Mouse (Mus musculus) thymus, postnatal 14 days (tissue): ENCODE data around the gene Vps13a.
"Not testable (repeated sequence)": the region's sequence is repeated elsewhere in the genome, so short reads cannot be mapped to it uniquely, and the experiment has no call there.

Source experiments
- DNase-seq: peaks from one replicate; pipeline ENCODE4 v3.0.0; 2021

Vps13a gene

DNA sequence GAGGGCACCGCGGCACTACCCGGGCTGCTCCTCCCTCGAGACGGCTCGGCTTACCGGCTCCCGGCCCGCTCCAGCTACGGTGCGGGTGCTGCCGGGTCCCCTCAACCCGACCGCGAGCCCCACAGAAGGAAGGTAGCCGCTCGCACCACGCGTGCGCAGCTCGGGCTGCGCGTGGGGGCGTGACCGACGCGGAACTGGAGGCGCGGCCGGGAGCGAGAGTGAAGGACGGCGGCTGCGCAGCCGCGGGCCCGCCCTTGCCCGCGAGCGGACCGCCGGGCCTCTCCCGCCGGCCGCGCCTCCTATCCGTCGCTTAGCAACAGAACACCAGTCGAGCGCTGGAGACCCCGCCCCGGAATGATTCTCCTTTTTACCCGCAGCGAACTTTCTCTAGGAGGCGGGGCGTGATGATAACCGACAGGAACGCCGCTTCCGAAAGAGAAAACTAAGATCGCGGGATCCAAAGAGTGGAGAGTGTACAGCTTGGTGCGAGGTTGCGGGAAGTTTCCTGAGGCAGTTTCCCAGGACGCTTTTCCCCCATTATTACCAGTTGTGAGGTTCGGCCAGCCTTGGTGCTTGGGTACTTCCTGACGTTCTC is at the start of gene Vps13a:
Gene Vps13a (minus strand): TSS at position 144 of the 595 bp plus-strand sequence.
- DNase-seq = peak; percentile 95

DNA sequence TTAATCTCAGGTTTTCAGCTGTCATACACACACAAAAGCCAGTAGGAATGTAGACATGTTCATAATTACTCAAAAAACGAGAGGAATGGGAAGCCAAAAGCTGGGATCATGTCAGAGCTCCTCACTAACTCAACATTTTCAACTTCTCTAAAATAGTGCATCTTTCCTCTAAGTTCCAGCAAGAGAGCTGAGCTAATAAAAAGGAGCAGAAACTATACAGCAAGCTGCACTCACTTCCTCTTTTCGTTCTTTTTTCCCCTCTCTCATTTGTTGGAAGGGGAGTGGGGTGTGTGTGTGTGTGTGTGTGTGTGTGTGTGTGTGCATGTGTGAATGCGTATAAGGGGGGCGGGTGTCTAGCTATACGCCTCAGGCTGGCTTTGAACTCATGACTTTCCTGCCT is 46.9 kb upstream of the Vps13a start:
- DNase-seq = no peak

DNA sequence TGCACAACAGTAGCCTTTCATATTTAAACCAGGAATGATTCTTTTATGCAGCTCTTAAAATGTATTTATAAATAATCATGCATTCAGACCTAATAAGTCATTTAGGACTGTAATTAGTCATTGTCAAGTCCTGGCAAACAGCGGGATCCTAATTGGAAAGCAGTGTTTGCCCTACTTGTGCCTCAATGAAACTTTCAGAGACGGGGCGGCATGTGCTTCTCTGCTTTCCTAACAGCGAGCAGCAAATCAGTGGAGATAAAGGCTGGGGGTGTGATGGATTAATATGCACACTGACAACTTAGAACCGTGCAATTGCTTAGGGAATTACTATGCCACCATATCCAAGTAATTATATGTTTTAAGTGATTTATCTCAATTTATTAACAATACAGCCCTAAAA is 44.5 kb upstream of the Vps13a start:
- DNase-seq = no peak

DNA sequence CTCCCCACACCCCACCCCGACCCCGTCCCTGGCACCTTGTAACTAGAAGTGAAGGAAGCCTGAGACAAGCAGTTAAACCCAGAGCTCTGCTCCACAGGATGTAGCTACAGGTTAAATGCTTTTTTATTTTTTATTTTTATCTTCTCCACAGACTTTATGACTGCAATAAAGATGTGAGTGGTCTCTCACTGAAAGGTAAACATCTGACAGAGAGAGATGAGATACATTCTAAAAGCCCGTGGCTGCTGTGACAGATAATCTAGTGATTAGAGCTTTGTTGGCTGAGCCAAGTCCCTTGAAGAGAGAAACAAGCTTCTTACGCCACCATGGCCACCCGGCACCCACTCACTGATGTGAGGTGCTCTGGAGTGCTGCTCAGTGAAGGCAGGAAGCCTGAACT is 34.1 kb upstream of the Vps13a start:
- no peak for DNase-seq

DNA sequence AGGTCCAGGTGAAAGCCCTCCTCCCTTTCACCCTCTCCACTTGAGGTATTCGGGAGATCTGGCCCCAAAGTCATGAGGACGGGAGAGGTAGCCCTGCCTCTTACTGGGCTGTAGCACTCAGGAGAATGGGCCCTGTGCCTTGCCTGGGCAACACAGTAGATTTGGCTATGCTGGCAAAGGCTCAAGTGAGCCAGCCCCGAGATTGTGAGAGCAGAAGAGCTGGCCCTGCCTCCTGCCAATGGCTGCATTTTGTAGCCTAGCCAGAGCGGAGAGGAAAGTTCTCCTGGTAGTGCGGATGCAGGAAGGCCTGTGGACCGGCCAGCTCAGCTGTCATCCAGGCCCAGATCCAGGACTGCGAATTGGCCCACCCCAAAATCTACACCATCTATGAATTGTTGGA is 32.6 kb upstream of the Vps13a start:
- no peak for DNase-seq

DNA sequence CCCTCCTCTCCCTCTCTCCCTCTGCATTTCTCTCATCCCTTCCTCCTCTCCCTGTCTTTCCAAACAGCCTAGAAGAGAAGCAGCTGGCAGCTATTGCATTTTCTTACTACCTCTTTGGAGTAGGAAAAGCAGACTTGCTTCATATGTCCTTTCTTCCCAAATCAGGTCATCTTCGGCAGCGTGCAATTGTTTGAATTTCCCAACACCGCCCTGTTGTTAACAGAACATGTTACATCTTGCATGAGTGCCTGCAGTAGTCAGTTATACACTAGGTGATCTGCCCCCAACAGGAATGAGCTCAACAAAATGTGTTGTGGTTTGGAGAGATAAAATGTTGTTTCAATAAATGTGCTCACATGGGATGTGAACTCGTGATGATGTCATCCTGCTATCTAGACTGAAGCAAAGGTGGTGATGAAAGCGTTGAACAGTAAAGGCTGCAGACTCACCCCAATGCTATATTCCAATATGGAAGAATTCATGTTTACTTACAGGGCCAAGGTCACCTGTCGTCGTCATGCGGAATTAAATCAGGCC is 31.4 kb upstream of the Vps13a start:
- DNase-seq = no peak

DNA sequence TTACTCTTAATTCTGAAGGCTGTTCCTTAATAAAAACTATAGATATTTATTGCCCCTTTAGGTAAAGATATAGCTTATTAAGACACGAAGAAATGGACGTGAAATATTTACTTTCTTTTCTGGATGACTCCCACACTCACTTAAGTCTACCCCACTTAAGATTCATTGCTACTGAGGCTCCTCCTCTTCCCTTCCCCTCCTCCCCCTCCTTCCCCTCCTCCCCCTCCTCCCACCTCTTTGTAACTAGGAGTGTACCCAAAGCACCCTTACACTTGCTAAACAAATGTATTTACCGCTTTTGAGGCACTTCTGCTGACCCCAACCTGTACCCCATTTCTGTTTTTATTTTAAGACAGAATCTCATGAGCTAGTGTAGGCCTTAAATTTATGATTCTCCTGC is 24.4 kb upstream of the Vps13a start:
- no peak for DNase-seq

DNA sequence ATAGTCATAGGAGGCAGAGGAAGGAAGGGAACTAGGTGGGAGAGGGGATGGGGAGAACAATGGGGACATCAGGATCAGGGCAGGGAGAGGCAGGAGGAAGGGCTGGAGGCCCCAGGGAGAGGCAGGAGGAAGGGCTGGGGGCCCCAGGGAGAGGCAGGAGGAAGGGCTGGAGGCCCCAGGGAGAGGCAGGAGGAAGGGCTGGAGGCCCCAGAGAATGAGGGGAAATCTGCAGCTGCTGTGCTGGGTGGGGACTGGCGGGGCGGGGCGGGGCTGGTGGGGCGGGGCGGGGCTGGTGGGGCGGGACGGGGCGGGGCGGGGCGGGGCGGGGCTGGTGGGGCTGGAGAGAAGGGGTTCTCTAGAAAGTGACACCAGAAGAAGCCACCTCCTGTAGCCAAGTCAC is 23.8 kb upstream of the Vps13a start:
- DNase-seq = no peak

DNA sequence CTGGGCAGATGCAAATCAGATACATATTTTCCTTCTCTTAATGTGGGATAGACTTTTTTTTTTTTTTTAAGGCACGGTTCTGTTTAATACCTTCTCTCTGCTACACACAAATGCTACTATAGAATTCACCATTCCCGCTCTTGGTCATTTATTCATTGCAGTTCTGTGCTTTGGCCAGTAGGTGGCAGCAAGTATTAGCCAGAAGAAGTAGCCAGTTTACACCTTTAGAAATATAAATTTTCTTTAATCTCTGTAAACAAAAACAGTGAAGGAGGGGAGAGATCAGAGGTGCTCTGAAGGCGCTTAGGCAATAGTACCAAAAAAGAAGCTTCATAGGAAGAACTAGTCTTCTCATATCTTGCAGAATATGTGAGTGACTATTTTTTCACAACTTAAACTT is 22.0 kb upstream of the Vps13a start:
- DNase-seq = peak; percentile 48

DNA sequence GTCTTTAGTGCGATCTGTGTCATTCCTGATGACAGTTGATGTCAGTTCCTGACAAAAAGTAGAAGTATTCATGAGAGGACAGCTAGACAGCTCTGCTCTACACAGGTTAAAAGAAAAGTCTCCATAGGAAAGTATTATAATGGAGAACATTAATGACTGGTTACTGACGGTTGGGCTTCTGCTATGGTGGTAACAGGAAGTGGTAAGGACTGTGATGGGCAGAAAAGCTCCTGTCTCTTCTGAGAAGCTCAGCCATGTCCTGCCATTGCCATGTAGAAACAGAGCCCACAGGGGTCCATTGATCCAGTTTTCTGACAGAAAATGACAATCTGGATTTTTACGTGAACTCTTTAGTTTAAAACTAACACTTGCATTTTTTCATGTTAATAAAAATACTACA is 21.4 kb upstream of the Vps13a start:
- no peak for DNase-seq

DNA sequence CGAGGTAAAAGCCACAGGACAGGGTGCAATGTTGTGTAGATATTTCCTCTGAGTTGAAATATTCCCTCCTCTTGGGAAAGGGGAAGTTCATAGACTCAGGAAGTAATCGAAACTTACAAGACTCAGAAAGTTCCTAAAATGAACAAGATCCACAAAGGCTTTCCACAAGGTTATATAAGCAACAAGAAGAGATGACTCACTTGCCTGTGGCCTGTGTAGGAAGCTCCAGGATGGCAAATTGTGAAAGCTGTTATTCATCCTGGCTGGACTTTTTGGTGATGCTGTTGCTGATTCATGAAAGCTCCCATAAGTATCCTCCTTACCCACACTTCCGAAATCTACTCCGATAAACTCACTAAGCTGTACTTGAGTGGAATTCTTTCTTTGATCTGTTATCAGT is 17.2 kb upstream of the Vps13a start:
- no peak for DNase-seq

DNA sequence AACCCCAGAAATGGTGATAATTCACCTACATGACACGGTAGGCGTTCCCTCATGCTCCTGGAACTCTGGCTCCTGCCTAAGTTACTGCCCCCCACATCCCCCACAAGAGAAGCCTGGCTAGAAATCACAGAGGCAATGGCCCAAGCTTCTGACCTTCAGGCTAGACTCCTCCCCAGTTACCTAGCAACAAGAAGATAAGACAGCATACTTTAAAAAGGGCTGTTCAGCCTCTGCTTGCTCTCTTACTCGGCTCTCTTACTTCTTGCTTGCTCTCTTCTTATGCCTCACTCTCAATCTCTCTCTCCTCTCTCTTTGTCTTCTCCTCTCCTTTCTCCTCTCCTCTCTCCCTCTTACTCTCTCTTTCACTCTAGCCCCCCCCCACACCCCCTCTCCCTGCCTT is 13.8 kb upstream of the Vps13a start:
- DNase-seq = not testable (repeated sequence)

DNA sequence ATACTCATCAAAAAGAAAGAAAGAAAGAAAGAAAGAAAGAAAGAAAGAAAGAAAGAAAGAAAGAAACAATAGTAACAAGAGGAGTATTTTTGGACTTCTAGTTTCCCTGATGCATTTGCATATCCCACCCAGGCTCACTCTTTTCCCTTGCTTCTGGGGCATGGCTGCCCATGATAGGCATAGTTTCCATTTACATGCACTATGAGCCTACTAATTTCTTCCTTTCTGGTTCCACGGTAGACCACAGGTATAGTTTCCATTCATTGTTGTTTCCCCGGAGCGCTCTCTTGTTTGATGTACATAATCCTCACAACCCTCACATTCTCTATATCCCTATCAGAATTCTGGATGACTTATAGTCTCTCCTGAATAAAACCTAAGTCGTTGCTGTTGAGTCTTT is 9.2 kb upstream of the Vps13a start:
- no peak for DNase-seq

DNA sequence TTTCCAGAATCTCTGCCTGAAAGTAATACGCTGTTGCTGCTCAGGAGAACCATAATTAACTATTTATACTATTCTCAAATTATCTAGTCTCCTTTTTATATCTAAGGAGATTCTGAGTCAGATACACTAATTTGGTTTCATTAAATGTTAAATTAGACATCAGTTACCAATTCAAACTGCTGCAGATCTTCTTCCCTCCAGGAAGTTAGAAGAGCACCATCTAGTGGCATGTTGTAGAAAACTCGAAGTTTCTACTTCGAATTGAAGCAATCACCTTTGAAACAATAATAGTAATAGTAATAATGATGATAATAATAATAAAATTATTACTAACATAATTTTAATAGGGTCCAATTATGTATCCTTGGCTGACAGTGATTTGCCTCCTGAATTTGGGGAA is 4.1 kb upstream of the Vps13a start:
- no peak for DNase-seq

DNA sequence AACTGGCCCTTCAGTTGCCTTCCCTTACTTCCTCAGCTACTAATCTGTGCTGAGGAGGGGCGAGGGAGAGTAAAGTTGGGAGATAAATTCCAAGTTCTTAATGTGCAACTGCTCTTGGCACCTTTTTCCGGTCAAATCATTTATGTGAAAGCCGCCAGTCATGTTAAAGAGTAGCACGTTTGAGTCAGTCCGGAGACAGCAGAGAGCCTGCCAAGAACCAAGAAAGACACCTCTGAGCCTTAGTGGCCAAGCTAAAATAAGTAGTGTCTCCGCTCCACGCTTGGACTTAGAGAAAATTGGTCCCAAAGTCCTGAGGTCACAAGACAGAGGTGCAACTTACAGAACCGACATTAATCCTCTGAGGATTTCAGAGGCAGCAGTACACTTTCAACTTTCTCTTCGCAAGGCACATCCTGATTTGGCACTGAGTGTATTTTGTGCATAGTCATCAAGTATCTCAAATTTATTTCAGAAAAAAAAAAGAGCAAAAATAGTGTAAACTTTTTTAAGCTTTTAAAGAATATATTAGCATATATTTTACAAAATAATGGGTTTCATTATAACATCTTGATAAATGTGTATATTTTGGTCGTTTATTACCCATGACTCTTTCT is 780 bp upstream of the Vps13a start:
- DNase-seq = no peak

DNA sequence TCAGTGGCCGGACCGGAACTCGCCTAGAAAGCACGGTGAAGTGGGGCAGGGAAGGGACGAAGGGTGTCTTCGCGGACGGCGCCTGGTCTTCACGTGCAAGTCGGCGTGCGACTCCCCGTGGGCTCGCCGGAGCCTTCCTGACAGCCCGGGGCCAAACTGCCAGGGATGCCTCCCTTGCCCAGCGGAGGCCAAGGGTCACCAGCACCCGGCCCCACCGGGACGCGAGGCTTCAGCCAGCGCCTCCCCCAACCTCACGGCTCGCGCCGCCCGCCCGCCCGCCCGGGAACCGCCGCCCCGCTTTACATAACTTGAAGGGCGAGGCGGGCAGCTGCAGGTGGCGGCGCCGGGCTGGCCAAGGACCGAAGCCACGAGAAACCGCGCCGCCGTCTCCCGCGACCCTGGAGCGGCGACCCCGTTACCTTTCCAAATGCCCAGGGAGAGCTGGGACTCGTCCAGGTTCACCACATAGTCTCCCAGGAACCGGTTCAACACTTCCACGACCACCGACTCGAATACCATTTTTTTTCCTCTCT is 416 bp downstream of the Vps13a start:
- no peak for DNase-seq

DNA sequence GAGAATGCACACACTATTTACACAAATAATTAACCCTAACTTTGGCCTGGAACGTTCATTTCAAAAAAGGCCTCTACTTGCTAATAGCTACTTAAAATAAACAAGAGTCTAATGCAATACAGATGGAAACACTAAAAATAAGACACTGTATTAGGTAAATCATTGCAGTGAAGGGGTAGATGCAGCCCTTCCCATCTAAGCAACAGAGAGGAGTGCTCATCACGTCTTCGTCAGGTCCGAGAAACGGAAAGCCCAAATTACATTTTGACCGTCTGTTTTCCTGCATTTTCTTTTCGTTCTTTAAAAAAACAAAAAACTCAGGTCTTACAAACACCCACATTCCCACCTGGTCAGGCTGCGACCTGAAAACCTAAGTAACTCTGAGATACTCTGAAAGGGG is 947 bp downstream of the Vps13a start:
- no peak for DNase-seq

DNA sequence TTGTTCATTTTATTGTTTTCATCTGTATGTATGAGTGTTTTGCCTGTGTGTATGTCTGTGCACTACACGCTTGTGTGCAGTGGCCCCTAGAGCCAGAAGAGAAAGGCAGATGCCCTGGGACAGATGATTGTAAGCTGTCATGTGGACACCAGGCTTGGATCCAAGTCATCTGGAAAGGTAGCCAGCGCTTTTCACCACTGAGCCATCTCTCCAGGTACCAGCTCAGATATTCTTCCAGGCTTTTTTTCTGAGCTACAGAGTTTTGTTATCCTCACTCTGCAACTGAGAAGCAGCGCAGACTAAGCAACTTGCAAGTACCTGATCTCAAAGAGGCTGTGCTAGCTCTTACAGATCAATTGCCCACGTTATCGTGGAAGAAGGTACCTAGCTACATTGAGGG is 1.5 kb downstream of the Vps13a start:
- no peak for DNase-seq

DNA sequence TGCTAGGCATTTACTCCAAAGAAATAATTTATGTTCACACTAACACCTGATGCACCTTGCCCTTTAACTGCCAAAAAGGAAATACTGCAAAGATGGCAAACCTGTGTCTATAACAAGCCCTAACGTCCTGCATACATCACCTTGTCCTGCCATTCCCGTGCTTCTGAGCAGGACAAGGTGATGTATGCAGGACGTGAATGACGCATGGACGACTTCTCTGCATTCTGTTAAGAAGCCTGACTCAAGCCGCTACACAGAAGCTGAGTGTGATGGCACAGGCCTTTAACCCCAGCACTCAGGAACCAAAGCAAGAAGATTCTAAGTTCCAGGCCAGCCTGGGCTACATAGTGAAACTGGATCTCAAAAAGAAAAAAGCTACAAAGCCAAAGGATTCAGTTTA is 2.2 kb downstream of the Vps13a start:
- DNase-seq = no peak

DNA sequence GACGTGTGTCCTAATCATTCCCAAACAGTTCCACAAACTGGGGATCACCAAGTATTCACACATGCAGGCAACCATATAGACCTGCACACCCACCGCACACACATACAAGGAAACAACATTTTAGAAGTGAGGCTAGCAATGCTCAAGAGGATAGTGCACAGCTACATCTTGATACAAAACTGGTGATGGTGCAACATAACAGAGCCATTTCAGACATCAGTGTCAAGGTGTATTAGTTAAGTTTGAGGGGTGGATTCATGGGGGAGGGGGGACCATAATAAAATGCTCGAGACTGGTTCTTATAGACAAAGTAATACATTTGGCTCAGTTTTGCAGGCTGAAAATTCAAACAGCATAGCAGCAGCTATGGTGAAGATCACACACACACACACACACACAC is 2.8 kb downstream of the Vps13a start:
- no peak for DNase-seq

DNA sequence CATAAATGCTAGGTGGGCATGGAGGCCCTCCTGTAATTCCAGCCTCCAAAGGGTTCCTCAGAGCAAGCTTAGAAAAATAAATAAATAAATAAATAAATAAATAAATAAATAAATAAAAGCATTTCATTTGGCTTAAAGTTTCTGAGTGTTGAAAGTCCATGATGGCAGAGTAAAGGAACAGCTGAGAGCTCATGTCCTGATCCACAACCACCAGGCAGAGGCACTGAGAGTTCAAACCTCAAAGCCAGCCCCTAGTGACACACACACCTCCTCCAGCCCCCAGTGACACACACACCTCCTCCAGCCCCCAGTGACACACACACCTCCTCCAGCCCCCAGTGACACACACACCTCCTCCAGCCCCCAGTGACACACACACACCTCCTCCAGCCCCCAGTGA is 3.3 kb downstream of the Vps13a start:
- DNase-seq = not testable (repeated sequence)

DNA sequence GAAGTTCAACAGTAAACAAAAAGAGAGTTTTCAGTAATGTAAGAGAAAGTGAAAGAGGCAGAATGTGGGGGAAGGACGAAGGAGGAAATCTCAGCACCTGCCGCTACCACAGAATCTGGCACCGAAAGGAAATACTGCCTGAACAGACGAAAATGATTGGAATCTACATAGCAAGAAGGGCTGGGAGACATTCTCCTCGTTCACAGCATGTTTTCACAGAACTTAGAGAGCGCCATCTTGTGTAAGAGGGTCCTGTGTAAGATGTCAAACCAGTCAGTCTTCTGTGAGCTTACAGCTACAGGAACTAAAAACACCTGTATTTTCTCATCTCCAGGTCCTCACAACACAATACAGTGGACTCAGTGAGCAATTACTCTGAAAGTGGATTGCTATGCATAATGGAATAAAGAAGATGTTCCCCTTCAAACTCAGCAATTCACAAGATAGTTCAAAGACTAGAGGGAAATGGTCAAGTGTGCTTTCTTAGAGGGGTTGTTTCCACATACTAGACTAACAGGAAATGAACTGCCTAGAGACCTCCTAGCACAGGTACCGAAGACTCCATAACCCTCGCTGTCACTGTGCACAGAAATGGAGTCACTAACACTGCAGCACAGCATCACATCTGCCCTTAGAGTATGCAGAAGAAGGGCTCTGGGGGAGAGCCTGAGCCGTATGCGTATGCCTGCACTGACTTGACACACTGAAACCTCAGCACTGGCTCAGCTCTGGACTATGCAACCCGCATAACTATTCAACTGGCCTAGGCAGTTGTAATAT is 7.3 kb downstream of the Vps13a start:
- peak; percentile 46 for DNase-seq

DNA sequence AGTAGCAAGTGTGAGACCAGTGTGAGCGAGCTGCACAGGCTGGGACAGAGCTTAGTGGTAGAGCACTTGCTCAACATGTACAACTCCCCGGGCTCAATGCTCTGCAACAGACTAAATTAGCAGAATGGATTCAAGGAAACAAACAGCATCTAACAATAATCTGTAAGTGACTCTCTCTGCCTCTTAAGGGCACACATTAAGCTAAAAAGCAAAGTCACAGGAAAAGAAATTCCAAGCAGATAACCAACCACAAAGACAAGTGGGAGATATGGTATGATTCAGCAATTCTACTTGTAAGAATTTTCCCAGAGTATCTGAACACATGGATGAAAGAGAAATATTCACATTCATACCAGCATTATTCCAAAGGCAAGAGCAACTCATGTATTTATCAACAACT is 13.3 kb downstream of the Vps13a start:
- DNase-seq = no peak

DNA sequence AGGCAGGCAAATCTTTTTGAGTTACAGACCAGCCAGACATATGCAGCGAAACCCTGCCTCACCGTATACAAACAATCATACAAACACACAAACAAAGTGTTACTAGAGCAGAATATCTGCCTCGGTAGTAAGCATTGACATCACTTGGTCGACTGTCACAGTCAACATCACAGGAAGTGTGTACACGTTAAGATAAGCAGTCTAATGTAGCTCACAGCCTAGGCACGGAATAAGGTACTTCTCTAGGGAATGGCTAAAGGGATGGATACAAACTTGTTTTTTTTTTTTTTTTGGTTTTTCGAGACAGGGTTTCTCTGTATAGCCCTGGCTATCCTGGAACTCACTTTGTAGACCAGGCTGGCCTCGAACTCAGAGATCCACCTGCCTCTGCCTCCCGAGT is 23.3 kb downstream of the Vps13a start:
- DNase-seq = not testable (repeated sequence)
